Mouse (Mus musculus) forebrain, embryonic 14.5 days (tissue): Measurements from ENCODE around the gene Agrn. TPM values are rescaled to one million over a fixed set of nuclear protein-coding genes. Genes with fewer than 3 reads are reported as not detected.

Source experiments
- ATAC-seq: fragments of 200-750 bp; cut with Nextera tagmentation; 2 replicates; pipeline ENCODE4 v1.8.0; 2017; ENCODE audit warnings: mild to moderate bottlenecking, moderate library complexity
- DNase-seq: peaks from one replicate; pipeline ENCODE4 v3.0.0-alpha.2; 2015; ENCODE audit warnings: low spot score
- H3K27ac ChIP-seq: fragments of 300-500 bp; sonication (generic); 2 replicates; pipeline ENCODE4 v1.5.1; 2014; ENCODE audit warnings: low read depth, mild to moderate bottlenecking, control low read depth, low read length, moderate library complexity
- H3K27me3 ChIP-seq: fragments of 300-500 bp; sonication (generic); replicated peaks from 2 replicates; pipeline ENCODE4 v1.6.1; 2014; ENCODE audit warnings: low read length, control low read depth, mixed read lengths; ENCODE audit not compliant: control insufficient read depth, insufficient read depth
- H3K36me3 ChIP-seq: fragments of 300-500 bp; sonication (generic); 2 replicates; pipeline ENCODE4 v1.6.1; 2014; ENCODE audit warnings: low read length, control low read depth; ENCODE audit not compliant: control insufficient read depth, insufficient read depth
- H3K4me1 ChIP-seq: fragments of 300-500 bp; sonication (generic); 2 replicates; pipeline ENCODE4 v1.6.1; 2014; ENCODE audit warnings: antibody characterized with exemption, low read length, control low read depth; ENCODE audit not compliant: control insufficient read depth, insufficient read depth
- H3K4me2 ChIP-seq: fragments of 300-500 bp; sonication (generic); 2 replicates; pipeline ENCODE4 v1.6.1; 2014; ENCODE audit warnings: mild to moderate bottlenecking, control low read depth, low read length
- H3K4me3 ChIP-seq: fragments of 300-500 bp; sonication (generic); 2 replicates; pipeline ENCODE4 v1.5.1; 2014; ENCODE audit warnings: low read depth, low read length, control low read depth
- H3K9ac ChIP-seq: fragments of 300-500 bp; sonication (generic); 2 replicates; pipeline ENCODE4 v1.6.1; 2014; ENCODE audit warnings: mild to moderate bottlenecking, low read length, control low read depth, moderate library complexity
- H3K9me3 ChIP-seq: fragments of 300-500 bp; sonication (generic); replicated peaks from 2 replicates; pipeline ENCODE4 v1.6.1; 2016; ENCODE audit warnings: low read length, control low read depth, mixed read lengths; ENCODE audit not compliant: control insufficient read depth
- WGBS: fragments of 180-500 bp; shearing (Covaris S2); extraction: QIAGEN DNeasy Blood & Tissue Kit; methylation state at CpG from one replicate; pipeline ENCODE4 v1.1.7; 2014; 5-methylcytosine and 5-hydroxymethylcytosine counted together
- polyA plus RNA-seq: library from polyadenylated mRNA; unstranded; fragments of >200 nt; fragmentation: Nextera tagmentation; extraction: Ambion mirVana; gene quantifications from 2 replicates; pipeline ENCODE4 v1.2.1, GENCODE M21; 2014

The Agrn gene
- 72.2 and 88.4 TPM in 2 replicates for polyA plus RNA-seq

DNA sequence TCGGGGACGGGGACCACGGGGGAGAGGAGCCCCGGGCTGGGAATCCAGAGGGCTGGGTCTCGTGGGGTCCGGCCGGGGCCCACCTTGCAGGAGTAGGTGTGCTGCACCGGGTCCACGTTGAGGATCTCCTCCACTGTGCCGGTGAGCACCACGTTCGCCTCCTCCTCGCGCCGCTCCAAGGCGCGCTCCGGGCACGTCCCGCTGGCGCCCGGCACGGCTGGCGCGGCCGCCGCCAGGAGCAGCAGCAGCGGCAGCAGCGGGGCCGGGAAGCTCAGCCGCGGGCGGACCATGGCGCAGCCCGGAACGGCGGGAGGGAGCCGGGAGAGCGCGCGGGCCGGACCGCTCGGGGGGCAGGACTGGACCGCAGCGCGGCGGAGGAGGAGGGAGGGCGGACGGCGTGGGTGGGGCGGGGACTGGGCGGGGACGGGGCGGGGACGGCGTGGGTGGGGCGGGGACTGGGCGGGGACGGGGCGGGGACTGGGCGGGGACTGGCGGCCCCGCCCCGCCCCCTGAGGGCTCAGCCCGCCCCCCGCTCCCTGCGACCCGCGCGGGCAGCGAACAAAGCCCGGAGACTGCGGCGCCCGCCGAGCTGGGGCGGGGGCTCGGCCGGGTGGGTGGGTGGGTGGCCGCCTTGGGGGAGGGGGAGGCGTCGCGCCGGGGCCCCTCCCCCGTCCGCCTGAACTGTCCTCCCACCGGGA, at the start of gene Agrn:
Agrn (minus strand) TSS at position 358 of the 698 bp plus-strand sequence.
- Histone ChIP-seq H3K27ac (peak within 1 kb of the TSS; percentile 94), H3K9ac (peak within 1 kb of the TSS; percentile 91), H3K4me3 (peak within 1 kb of the TSS; percentile 86), H3K27me3 (no peaks in the 10 kb centered on the region), H3K36me3 (peaks cover 15% of the 10 kb centered on the region), H3K9me3 (no peaks in the 10 kb centered on the region), H3K4me1 (peaks cover 34% of the 10 kb centered on the region), H3K4me2 (peak within 1 kb of the TSS; percentile 95)
- ATAC-seq (peak; percentile 81), DNase-seq (no peak)
- under 1% methylated on average over 30 of the region's 88 CpGs for WGBS

DNA sequence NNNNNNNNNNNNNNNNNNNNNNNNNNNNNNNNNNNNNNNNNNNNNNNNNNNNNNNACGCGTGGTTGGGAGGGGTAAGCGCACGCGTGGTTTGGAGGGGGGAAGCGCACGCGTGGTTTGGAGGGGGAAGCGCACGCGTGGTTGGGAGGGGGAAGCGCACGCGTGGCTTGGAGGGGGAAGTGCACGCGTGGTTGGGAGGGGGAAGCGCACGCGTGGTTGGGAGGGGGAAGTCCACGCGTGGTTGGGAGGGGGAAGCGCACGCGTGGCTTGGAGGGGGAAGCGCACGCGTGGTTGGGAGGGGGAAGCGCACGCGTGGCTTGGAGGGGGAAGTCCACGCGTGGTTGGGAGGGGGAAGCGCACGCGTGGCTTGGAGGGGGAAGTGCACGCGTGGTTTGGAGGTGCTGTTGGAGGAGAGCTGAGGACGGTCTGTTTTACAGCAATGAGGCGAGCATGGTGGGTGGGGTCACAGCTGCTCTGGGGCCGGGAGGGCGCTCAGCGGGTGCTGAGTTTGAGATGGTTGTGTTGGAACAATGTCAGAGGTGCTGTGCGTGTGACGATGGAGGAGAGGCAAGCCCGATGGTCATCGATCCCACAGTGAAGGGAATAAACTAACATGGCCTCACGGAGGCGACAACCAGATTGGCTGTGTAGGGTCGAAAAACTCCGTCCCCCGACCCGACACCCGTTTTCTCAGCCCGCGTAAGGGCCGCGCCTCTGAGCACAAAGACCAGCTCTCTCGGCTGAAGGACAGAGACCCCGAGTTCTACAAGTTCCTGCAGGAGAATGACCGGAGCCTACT, 39.6 kb upstream of the Agrn start:
- peaks cover 60% of the 10 kb centered on the region for H3K36me3 ChIP-seq
- peaks cover 7% of the 10 kb centered on the region; the same call in 1 of the 2 replicates for H3K4me1 ChIP-seq
- peak overlapping the region; percentile 27; the same call in 1 of the 2 replicates for H3K27ac ChIP-seq
- no peak for DNase-seq
- H3K27me3 ChIP-seq: no peaks in the 10 kb centered on the region
- peak overlapping the region; percentile 94 for H3K4me3 ChIP-seq
- ATAC-seq: no peak
- H3K4me2 ChIP-seq: peak overlapping the region; percentile 88
- WGBS: 26% methylated on average over 54 of the region's 60 CpGs
- H3K9me3 ChIP-seq: no peaks in the 10 kb centered on the region
- H3K9ac ChIP-seq: peak overlapping the region; percentile 71

DNA sequence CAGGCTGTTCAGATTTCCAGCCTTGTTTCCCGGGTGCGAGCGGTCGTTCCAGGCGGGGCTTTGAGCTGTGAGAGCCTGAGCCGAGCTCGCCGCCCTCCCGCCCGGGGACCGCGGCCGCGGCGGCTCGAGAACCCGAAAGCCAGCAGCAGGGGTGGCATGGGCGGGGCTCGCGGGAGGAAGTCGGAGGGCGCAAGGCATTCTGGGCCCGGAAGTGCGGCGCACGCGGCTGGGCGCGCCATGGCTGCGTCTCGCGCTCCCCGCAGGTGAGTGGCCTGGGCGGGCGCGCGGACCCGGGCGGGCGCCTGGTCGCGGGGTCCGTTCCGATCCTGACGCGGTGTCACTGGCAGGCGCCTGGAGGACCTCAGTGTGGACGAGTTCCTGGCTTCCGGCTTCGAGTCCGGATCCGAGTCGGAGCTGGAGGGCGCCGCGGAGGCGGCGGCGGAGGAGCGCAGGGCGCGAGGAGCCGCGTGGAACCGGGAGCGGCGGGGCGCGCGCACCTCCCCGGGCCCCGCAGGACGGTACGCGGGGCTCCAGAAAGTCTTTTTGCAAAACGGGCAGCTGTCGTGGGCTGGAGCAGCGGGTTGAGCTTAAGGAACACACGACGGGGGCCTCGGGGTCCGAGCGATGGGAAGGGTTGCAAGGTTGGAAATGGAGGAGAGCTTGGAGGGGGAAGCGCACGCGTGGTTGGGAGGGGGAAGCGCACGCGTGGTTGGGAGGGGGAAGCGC, 38.7 kb upstream of the Agrn start, which contains the start of gene Noc2l:
Noc2l (plus strand) TSS at position 203 of the 726 bp plus-strand sequence.
- H3K4me3 ChIP-seq: peak within 1 kb of the TSS; percentile 94
- H3K4me1 ChIP-seq: peaks cover 7% of the 10 kb centered on the region; the same call in 1 of the 2 replicates
- WGBS: under 1% methylated on average over 79 of the region's 90 CpGs
- H3K9ac ChIP-seq: peak within 1 kb of the TSS; percentile 83
- no peaks in the 10 kb centered on the region for H3K27me3 ChIP-seq
- DNase-seq: peak; percentile 95
- H3K36me3 ChIP-seq: peaks cover 60% of the 10 kb centered on the region
- H3K9me3 ChIP-seq: no peaks in the 10 kb centered on the region
- peak within 1 kb of the TSS; percentile 85 for H3K27ac ChIP-seq
- peak within 1 kb of the TSS; percentile 88 for H3K4me2 ChIP-seq
- ATAC-seq: peak; percentile 92

DNA sequence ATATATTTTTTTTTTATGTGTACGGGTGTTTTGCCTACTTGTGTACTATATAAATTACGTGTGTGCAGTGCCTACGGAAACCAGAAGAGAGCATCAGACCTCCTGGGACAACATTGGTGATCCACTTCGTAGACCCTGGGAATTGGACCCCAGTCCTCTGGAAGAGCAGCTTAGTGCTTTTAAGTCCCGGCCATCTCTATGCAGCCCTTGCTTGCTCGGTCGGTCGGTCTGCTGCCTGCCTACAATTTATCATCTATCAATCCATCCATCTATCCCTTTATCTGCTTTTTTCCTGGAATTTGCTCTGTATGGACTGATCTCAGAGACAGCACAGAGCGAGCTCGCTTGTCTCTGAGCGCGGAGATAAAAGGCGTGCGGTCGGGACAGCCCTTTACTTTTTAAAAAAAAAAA, 38.1 kb upstream of the Agrn start:
- WGBS: under 1% methylated on average over 15 of the region's 15 CpGs
- H3K27me3 ChIP-seq: no peaks in the 10 kb centered on the region
- H3K4me3 ChIP-seq: peak overlapping the region; percentile 94
- H3K4me2 ChIP-seq: peak overlapping the region; percentile 88
- DNase-seq: peak; percentile 88
- H3K36me3 ChIP-seq: peaks cover 60% of the 10 kb centered on the region
- H3K27ac ChIP-seq: peak overlapping the region; percentile 85
- H3K9me3 ChIP-seq: no peaks in the 10 kb centered on the region
- peak overlapping the region; percentile 71 for H3K9ac ChIP-seq
- H3K4me1 ChIP-seq: peaks cover 7% of the 10 kb centered on the region; the same call in 1 of the 2 replicates
- peak; percentile 45 for ATAC-seq

DNA sequence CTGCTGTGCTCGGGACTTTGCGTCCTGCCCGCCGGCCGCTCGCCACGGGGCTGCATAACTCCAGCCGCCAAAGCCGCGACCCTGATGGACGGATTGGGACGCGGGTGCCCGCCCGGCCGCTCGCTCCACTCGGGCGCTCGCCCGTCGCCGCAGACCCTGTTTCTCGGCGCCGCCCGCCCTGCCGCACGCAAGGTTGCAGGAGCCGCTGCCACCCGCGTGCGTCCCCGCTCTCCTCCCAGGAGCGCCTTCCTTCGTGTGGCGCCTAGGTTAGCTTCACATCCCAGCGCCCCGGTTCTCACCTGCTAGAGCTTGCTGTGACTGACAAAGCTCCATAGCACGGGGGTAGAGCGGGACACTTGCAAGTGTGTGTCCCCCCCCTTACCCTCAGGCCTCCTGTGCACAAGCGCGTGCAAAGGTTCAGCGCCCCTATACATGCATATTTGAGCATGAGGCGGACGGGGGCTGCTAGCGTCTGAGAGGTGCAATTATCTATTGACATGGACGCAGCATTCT, 37.5 kb upstream of the Agrn start, which contains the start of gene Plekhn1:
Plekhn1 (minus strand) TSS at position 157 of the 513 bp plus-strand sequence.
- peak within 1 kb of the TSS; percentile 88 for H3K4me2 ChIP-seq
- H3K9ac ChIP-seq: peak within 1 kb of the TSS; percentile 83
- peak within 1 kb of the TSS; percentile 85 for H3K27ac ChIP-seq
- no peaks in the 10 kb centered on the region for H3K27me3 ChIP-seq
- under 1% methylated on average over 38 of the region's 48 CpGs for WGBS
- peaks cover 60% of the 10 kb centered on the region for H3K36me3 ChIP-seq
- peak; percentile 84 for DNase-seq
- peak within 1 kb of the TSS; percentile 94 for H3K4me3 ChIP-seq
- H3K9me3 ChIP-seq: no peaks in the 10 kb centered on the region
- ATAC-seq: peak; percentile 58
- peaks cover 7% of the 10 kb centered on the region; the same call in 1 of the 2 replicates for H3K4me1 ChIP-seq

DNA sequence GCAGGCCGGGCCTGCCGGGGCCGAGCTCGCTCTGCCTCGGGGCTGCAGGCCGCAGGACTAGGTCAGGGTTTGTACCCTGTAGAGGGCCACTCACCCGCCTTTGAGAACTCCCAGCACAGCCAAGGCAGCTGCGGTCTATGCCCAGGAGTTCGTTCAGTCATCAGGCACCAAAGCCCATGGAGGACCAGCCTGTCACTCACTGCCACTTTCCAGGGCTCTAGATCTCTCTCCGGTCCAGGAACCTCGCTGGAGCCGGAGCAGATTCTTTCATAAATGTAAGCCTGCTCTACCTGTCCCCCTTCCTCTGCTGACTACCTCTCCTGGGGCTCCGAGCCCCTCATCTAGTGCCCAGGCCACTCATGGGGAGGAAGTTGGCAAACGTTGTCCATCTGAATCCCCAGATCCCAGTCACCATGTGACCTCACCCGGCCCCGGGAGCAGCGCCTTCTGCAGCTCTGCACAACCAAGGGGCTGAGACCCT, 36.8 kb upstream of the Agrn start:
- peaks cover 7% of the 10 kb centered on the region; the same call in 1 of the 2 replicates for H3K4me1 ChIP-seq
- H3K4me2 ChIP-seq: peak overlapping the region; percentile 88
- no peak for DNase-seq
- H3K27ac ChIP-seq: peak overlapping the region; percentile 80; the same call in 1 of the 2 replicates
- peaks cover 59% of the 10 kb centered on the region for H3K36me3 ChIP-seq
- H3K27me3 ChIP-seq: no peaks in the 10 kb centered on the region
- no peak for ATAC-seq
- WGBS: under 1% methylated on average over 17 of the region's 17 CpGs
- H3K9ac ChIP-seq: peak overlapping the region; percentile 83
- H3K9me3 ChIP-seq: no peaks in the 10 kb centered on the region
- H3K4me3 ChIP-seq: peak overlapping the region; percentile 94

DNA sequence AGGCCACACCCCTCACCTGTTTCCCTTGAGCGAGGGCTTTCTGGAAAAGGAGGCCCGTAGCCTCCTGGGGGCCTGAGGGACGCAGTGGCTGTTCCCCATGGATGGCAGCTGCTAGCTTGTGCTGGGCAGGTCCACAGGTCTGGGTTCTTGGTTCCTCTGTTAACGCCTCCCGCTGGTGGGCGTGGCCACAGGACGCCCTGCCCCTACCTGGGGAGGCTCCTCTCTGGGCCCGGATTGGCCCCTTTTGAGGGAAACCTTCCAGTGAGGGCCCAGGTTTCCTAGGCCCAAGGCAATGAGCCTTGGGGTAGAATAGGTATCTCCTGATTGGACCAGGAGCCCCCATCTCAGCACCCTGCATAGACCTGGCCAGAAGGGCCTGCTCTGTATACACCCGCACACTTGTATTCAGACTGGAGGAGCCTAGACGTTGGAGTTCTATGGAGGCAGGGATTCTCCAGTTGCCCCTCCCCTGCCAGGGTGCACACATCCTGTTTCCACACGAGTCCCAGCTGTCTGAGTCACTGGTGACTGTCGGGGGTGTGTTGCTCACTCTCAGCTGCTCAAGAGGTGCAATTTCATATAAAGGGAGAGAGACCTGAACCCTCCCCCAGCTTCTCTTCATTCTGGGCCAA, 31.2 kb upstream of the Agrn start:
- DNase-seq (no peak), ATAC-seq (peak; percentile 55)
- Histone ChIP-seq H3K4me1 (peaks cover 2% of the 10 kb centered on the region; the same call in 1 of the 2 replicates), H3K27ac (no peak overlapping the region), H3K4me2 (0 out of 2 replicates have a peak overlapping the region, but pooled peaks have one; percentile 3), H3K27me3 (no peaks in the 10 kb centered on the region), H3K9ac (no peak overlapping the region), H3K9me3 (no peaks in the 10 kb centered on the region), H3K36me3 (peaks cover 41% of the 10 kb centered on the region), H3K4me3 (no peak overlapping the region)
- 24% methylated on average over 12 of the region's 12 CpGs for WGBS
